Mouse (Mus musculus) kidney, embryonic 15.5 days (tissue): Measurements from ENCODE around the gene Gsg1l2. TPM values are rescaled to one million over a fixed set of nuclear protein-coding genes. Genes with fewer than 3 reads are reported as not detected.

Experiments
- ATAC-seq: fragments of 200-750 bp; cut with Nextera tagmentation; replicated peaks from 2 replicates; pipeline ENCODE4 v1.8.0; 2017; ENCODE audit warnings: moderate TSS enrichment; ENCODE audit not compliant: low FRiP score
- H3K27ac ChIP-seq: fragments of 300-500 bp; sonication (generic); 2 replicates; pipeline ENCODE4 v1.5.1; 2015; ENCODE audit warnings: mild to moderate bottlenecking, inconsistent platforms
- H3K27me3 ChIP-seq: fragments of 300-500 bp; sonication (generic); 2 replicates; pipeline ENCODE4 v1.6.1; 2015; ENCODE audit warnings: inconsistent platforms
- H3K36me3 ChIP-seq: fragments of 300-500 bp; sonication (generic); 2 replicates; pipeline ENCODE4 v1.6.1; 2015; ENCODE audit warnings: inconsistent platforms
- H3K4me1 ChIP-seq: fragments of 300-500 bp; sonication (generic); 2 replicates; pipeline ENCODE4 v1.6.1; 2015; ENCODE audit warnings: inconsistent platforms
- H3K4me2 ChIP-seq: fragments of 300-500 bp; sonication (generic); 2 replicates; pipeline ENCODE4 v1.6.1; 2015; ENCODE audit warnings: moderate library complexity, mild to moderate bottlenecking, inconsistent platforms
- H3K4me3 ChIP-seq: fragments of 300-500 bp; sonication (generic); replicated peaks from 2 replicates; pipeline ENCODE4 v1.5.1; 2015; ENCODE audit warnings: mild to moderate bottlenecking, inconsistent platforms
- H3K9ac ChIP-seq: fragments of 300-500 bp; sonication (generic); 2 replicates; pipeline ENCODE4 v1.6.1; 2015; ENCODE audit warnings: mild to moderate bottlenecking, inconsistent platforms
- H3K9me3 ChIP-seq: fragments of 300-500 bp; sonication (generic); replicated peaks from 2 replicates; pipeline ENCODE4 v1.6.1; 2016; ENCODE audit warnings: inconsistent platforms
- WGBS: fragments of 180-500 bp; shearing (Covaris S2); methylation state at CpG from one replicate; pipeline ENCODE4 v1.1.7; 2015; ENCODE audit warnings: mixed read lengths; 5-methylcytosine and 5-hydroxymethylcytosine counted together
- polyA plus RNA-seq: library from polyadenylated mRNA; unstranded; fragments of >200 nt; fragmentation: Nextera tagmentation; extraction: Ambion mirVana; gene quantifications from 2 replicates; pipeline ENCODE4 v1.2.1, GENCODE M21; 2015

Gsg1l2 gene
- polyA plus RNA-seq, 1 experiment from 2014 or later = not detected

- Histone ChIP-seq H3K27ac (no peak overlapping the region), H3K27me3 (no peaks in the 10 kb centered on the region), H3K4me1 (no peaks in the 10 kb centered on the region), H3K9me3 (no peaks in the 10 kb centered on the region), H3K4me2 (no peak overlapping the region), H3K36me3 (no peaks in the 10 kb centered on the region), H3K9ac (no peak overlapping the region), H3K4me3 (no peak overlapping the region)
- no peak for ATAC-seq
- 19% methylated on average over 8 of the region's 8 CpGs for WGBS
Measured at GRCm38 (mm10) chr11:67772577-67772976, 1.8 kb upstream of the Gsg1l2 start.

- H3K4me1 ChIP-seq = no peaks in the 10 kb centered on the region
- H3K4me3 ChIP-seq = no peak overlapping the region
- no peaks in the 10 kb centered on the region for H3K9me3 ChIP-seq
- no peak for ATAC-seq
- H3K9ac ChIP-seq = no peak overlapping the region
- WGBS = 70% methylated on average over 11 of the region's 11 CpGs
- no peaks in the 10 kb centered on the region for H3K36me3 ChIP-seq
- H3K27me3 ChIP-seq = no peaks in the 10 kb centered on the region
- no peak overlapping the region for H3K27ac ChIP-seq
- H3K4me2 ChIP-seq = no peak overlapping the region
Measured at GRCm38 (mm10) chr11:67790182-67790581, 15.8 kb downstream of the Gsg1l2 start.

- Histone ChIP-seq H3K27ac (no peak within 1 kb of the TSS), H3K4me2 (no peak within 1 kb of the TSS), H3K4me3 (no peak within 1 kb of the TSS), H3K4me1 (peaks cover 4% of the 10 kb centered on the region; the same call in 1 of the 2 replicates), H3K36me3 (no peaks in the 10 kb centered on the region), H3K27me3 (no peaks in the 10 kb centered on the region), H3K9ac (no peak within 1 kb of the TSS), H3K9me3 (no peaks in the 10 kb centered on the region)
- ATAC-seq = no peak
- WGBS = 65% methylated on average over 7 of the region's 7 CpGs
Measured at GRCm38 (mm10) chr11:67797931-67798330, 23.5 kb downstream of the Gsg1l2 start, which contains the start of gene Dhrs7c. TSS of gene Dhrs7c (plus strand) at chr11:67798187.

- Histone ChIP-seq H3K4me2 (no peak overlapping the region), H3K36me3 (no peaks in the 10 kb centered on the region), H3K27ac (no peak overlapping the region), H3K9ac (no peak overlapping the region), H3K4me3 (no peak overlapping the region), H3K27me3 (no peaks in the 10 kb centered on the region), H3K9me3 (no peaks in the 10 kb centered on the region), H3K4me1 (peaks cover 4% of the 10 kb centered on the region; the same call in 1 of the 2 replicates)
- no peak for ATAC-seq
Measured at GRCm38 (mm10) chr11:67800130-67800723, 25.8 kb downstream of the Gsg1l2 start.

- H3K4me3 ChIP-seq = no peak overlapping the region
- ATAC-seq = no peak
- H3K9ac ChIP-seq = no peak overlapping the region
- H3K4me2 ChIP-seq = no peak overlapping the region
- no peak overlapping the region for H3K27ac ChIP-seq
- WGBS = 39% methylated on average over 8 of the region's 8 CpGs
- H3K27me3 ChIP-seq = no peaks in the 10 kb centered on the region
- no peaks in the 10 kb centered on the region for H3K36me3 ChIP-seq
- peaks cover 4% of the 10 kb centered on the region; the same call in 1 of the 2 replicates for H3K4me1 ChIP-seq
- no peaks in the 10 kb centered on the region for H3K9me3 ChIP-seq
Measured at GRCm38 (mm10) chr11:67801169-67801568, 26.8 kb downstream of the Gsg1l2 start.

GRCm38 (mm10) chr11:67805538-67805937 lies 31.1 kb downstream of the Gsg1l2 start:
- no peak overlapping the region for H3K9ac ChIP-seq
- no peaks in the 10 kb centered on the region for H3K9me3 ChIP-seq
- H3K4me2 ChIP-seq = no peak overlapping the region
- peaks cover 4% of the 10 kb centered on the region; the same call in 1 of the 2 replicates for H3K4me1 ChIP-seq
- WGBS = 95% methylated on average over 1 of the region's 1 CpGs
- H3K36me3 ChIP-seq = no peaks in the 10 kb centered on the region
- H3K4me3 ChIP-seq = no peak overlapping the region
- no peak for ATAC-seq
- H3K27ac ChIP-seq = no peak overlapping the region
- H3K27me3 ChIP-seq = no peaks in the 10 kb centered on the region

- no peak overlapping the region for H3K4me3 ChIP-seq
- no peaks in the 10 kb centered on the region for H3K4me1 ChIP-seq
- H3K36me3 ChIP-seq = no peaks in the 10 kb centered on the region
- WGBS = 74% methylated on average over 11 of the region's 11 CpGs
- ATAC-seq = no peak
- no peak overlapping the region for H3K27ac ChIP-seq
- no peak overlapping the region for H3K9ac ChIP-seq
- H3K4me2 ChIP-seq = no peak overlapping the region
- H3K27me3 ChIP-seq = no peaks in the 10 kb centered on the region
- H3K9me3 ChIP-seq = no peaks in the 10 kb centered on the region
Measured at GRCm38 (mm10) chr11:67806832-67807597, 32.6 kb downstream of the Gsg1l2 start.

DNA sequence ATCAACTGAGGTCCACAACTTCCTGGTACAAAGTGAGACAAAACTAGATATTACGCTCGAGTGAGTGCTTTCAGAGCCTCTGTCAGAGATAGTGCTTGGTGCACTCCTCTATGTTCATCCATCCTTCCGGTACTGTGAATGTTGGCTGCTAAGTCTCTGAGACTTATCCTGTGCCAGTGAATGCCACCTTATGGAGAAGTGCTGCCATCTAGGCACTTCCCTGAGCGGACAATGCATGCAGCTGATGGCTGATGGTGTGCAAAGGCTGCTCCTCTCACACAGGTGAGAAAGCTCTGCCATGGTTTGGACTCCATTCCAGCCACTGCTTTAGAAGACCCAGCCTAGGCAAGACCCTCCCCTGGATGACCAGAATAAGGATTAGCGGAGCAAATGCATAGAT lies 33.6 kb downstream of the Gsg1l2 start:
- H3K4me1 ChIP-seq = no peaks in the 10 kb centered on the region
- 78% methylated on average over 5 of the region's 5 CpGs for WGBS
- no peak overlapping the region for H3K4me3 ChIP-seq
- no peak overlapping the region for H3K4me2 ChIP-seq
- no peak overlapping the region for H3K9ac ChIP-seq
- no peaks in the 10 kb centered on the region for H3K9me3 ChIP-seq
- no peaks in the 10 kb centered on the region for H3K27me3 ChIP-seq
- no peak overlapping the region for H3K27ac ChIP-seq
- no peaks in the 10 kb centered on the region for H3K36me3 ChIP-seq
- ATAC-seq = no peak

DNA sequence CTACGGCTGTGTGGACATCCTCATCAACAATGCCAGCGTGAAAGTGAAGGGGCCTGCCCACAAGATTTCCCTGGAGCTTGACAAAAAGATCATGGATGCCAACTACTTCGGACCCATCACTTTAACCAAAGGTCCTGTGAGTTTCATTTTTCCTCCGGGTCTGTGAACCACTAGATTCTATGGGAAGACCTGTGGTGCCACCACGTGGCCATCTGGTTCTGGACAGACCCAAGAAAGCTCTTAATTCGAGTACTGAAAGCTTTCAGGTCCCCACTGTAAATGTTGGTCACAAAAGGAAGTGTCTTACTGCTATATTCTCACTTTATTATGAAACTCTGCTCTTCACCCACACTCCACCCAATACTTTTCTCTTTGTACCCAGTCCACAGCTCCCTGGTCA lies 37.1 kb downstream of the Gsg1l2 start:
- no peak for ATAC-seq
- no peaks in the 10 kb centered on the region for H3K36me3 ChIP-seq
- H3K27ac ChIP-seq = no peak overlapping the region
- no peaks in the 10 kb centered on the region for H3K9me3 ChIP-seq
- no peak overlapping the region for H3K9ac ChIP-seq
- H3K27me3 ChIP-seq = no peaks in the 10 kb centered on the region
- no peaks in the 10 kb centered on the region for H3K4me1 ChIP-seq
- 77% methylated on average over 6 of the region's 6 CpGs for WGBS
- no peak overlapping the region for H3K4me3 ChIP-seq
- H3K4me2 ChIP-seq = no peak overlapping the region

DNA sequence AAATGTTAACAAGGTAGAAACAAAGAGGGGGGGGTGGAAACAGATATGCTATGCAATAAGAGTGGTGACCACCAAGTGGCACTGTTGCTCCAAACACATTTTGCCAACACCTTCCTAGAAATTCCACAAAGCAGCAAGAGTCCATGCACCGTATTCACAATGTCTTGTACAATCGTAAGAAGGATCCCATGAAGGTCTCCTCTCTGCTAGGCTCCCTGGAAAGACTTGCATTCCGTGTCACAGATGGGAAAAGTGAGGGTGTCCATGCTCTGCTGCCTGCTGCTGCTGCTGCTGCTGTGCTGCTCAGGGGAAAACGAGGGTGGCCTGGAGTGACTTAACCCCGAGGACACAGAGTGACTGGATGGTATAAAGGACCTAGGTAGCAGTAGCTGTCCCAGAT lies 45.2 kb downstream of the Gsg1l2 start:
- H3K4me1 ChIP-seq = no peaks in the 10 kb centered on the region
- no peak overlapping the region for H3K9ac ChIP-seq
- H3K36me3 ChIP-seq = no peaks in the 10 kb centered on the region
- ATAC-seq = no peak
- no peak overlapping the region for H3K4me3 ChIP-seq
- peak overlapping the region; percentile 48 for H3K4me2 ChIP-seq
- no peaks in the 10 kb centered on the region for H3K27me3 ChIP-seq
- no peak overlapping the region for H3K27ac ChIP-seq
- no peaks in the 10 kb centered on the region for H3K9me3 ChIP-seq
- 12% methylated on average over 5 of the region's 5 CpGs for WGBS

DNA sequence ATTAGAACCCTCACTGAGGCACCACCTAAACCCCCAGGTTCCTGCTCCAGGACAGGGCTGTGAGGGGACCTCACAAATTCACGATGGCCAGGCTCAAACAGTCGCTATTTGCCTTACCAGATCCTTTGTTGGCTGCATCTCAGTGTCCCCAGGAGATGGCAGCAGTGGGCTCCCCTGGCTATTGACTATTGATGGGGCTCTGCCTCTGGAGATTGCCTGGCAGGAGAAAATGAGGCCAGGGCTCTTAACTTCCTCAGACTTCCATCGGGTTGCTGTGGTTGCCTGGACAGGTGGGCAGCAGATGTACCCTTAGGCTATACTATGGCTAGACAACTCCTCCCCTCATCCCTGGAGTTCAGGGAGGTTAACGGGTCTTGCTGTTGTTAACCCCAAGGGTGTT lies 45.8 kb downstream of the Gsg1l2 start:
- no peaks in the 10 kb centered on the region for H3K36me3 ChIP-seq
- WGBS = 24% methylated on average over 4 of the region's 4 CpGs
- no peak overlapping the region for H3K4me3 ChIP-seq
- ATAC-seq = no peak
- H3K4me2 ChIP-seq = no peak overlapping the region
- H3K9ac ChIP-seq = no peak overlapping the region
- no peak overlapping the region for H3K27ac ChIP-seq
- H3K4me1 ChIP-seq = no peaks in the 10 kb centered on the region
- no peaks in the 10 kb centered on the region for H3K9me3 ChIP-seq
- H3K27me3 ChIP-seq = no peaks in the 10 kb centered on the region

- no peaks in the 10 kb centered on the region for H3K27me3 ChIP-seq
- no peaks in the 10 kb centered on the region for H3K4me1 ChIP-seq
- no peak overlapping the region for H3K27ac ChIP-seq
- no peaks in the 10 kb centered on the region for H3K9me3 ChIP-seq
- no peak overlapping the region for H3K4me2 ChIP-seq
- H3K9ac ChIP-seq = no peak overlapping the region
- ATAC-seq = no peak
- no peaks in the 10 kb centered on the region for H3K36me3 ChIP-seq
- no peak overlapping the region for H3K4me3 ChIP-seq
- WGBS = 96% methylated on average over 6 of the region's 6 CpGs
Measured at GRCm38 (mm10) chr11:67821560-67821959, 47.2 kb downstream of the Gsg1l2 start.
